Mouse (Mus musculus): ENCODE measurements around the gene Mier1. TPM values are rescaled to one million over a fixed set of nuclear protein-coding genes. Genes with fewer than 3 reads are reported as not detected.
"Not testable (repeated sequence)": the region's sequence is repeated elsewhere in the genome, so short reads cannot be mapped to it uniquely, and the experiment has no call there.

Mier1 gene
- polyA plus RNA-seq, 1 experiment from 2014 or later = 23.6 TPM

DNA sequence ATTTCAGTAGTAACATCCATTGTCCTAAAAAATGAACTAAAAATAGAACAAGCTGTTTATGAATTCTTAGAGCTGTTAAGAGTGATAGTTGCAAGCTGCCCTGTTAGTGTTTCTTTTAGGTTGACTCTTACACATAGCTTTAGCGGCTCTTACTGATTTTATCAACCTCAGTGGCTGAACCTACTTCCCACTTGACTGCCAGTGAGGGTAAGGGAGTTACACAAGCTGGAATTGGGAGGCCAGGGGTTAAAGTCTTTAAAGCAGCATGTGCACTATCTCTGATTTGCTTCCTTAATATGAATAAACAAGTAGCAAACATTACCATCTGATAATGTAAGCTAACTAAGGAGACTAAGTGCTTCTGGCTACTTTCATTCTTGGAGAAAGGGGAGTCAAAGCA is 22.8 kb downstream of the Mier1 start:
- Histone ChIP-seq H3K27ac (ENCODE audit: low read length) (no peak overlapping the region), H3K36me3 (ENCODE audit: control insufficient read depth, insufficient read depth) (peaks cover 33% of the 10 kb centered on the region), H3K9me3 (replicated peaks; ENCODE audit: control insufficient read depth, low read length) (no peaks in the 10 kb centered on the region), H3K4me1 (ENCODE audit: control insufficient read depth, low read depth, low read length) (no peaks in the 10 kb centered on the region), H3K27me3 (ENCODE audit: control insufficient read depth, insufficient read depth, low read depth, low read length) (no peaks in the 10 kb centered on the region), H3K4me3 (ENCODE audit: low read depth, low read length) (no peak overlapping the region), H3K4me2 (ENCODE audit: low read depth, low read length) (no peak overlapping the region), H3K9ac (ENCODE audit: low read depth, low read length) (no peak overlapping the region)
- ATAC-seq (ENCODE audit: low read depth) = no peak
- WGBS (ENCODE audit: insufficient replicate concordance) = 21% methylated on average over 1 of the region's 1 CpGs

GRCm38 (mm10) chr4:103146339-103146738 is 32.1 kb downstream of the Mier1 start:
- no peak overlapping the region for H3K27ac ChIP-seq (ENCODE audit: low read length)
- no peaks in the 10 kb centered on the region for H3K27me3 ChIP-seq (ENCODE audit: control insufficient read depth, insufficient read depth, low read depth, low read length)
- 44% methylated on average over 5 of the region's 5 CpGs for WGBS (ENCODE audit: insufficient replicate concordance)
- H3K36me3 ChIP-seq (ENCODE audit: control insufficient read depth, insufficient read depth) = peaks cover 69% of the 10 kb centered on the region
- no peak overlapping the region for H3K4me3 ChIP-seq (ENCODE audit: low read depth, low read length)
- H3K4me2 ChIP-seq (ENCODE audit: low read depth, low read length) = no peak overlapping the region
- H3K9ac ChIP-seq (ENCODE audit: low read depth, low read length) = no peak overlapping the region
- no peaks in the 10 kb centered on the region for H3K9me3 ChIP-seq (replicated peaks; ENCODE audit: control insufficient read depth, low read length)
- no peak for ATAC-seq (ENCODE audit: low read depth)
- H3K4me1 ChIP-seq (ENCODE audit: control insufficient read depth, low read depth, low read length) = no peaks in the 10 kb centered on the region

GRCm38 (mm10) chr4:103151946-103152345 is 37.8 kb downstream of the Mier1 start:
- Histone ChIP-seq H3K36me3 (ENCODE audit: control insufficient read depth, insufficient read depth) (peaks cover 78% of the 10 kb centered on the region), H3K9me3 (replicated peaks; ENCODE audit: control insufficient read depth, low read length) (no peaks in the 10 kb centered on the region), H3K27me3 (ENCODE audit: control insufficient read depth, insufficient read depth, low read depth, low read length) (no peaks in the 10 kb centered on the region), H3K4me1 (ENCODE audit: control insufficient read depth, low read depth, low read length) (no peaks in the 10 kb centered on the region), H3K9ac (ENCODE audit: low read depth, low read length) (no peak overlapping the region), H3K4me2 (ENCODE audit: low read depth, low read length) (no peak overlapping the region), H3K27ac (ENCODE audit: low read length) (no peak overlapping the region), H3K4me3 (ENCODE audit: low read depth, low read length) (no peak overlapping the region)
- WGBS (ENCODE audit: insufficient replicate concordance) = 84% methylated on average over 5 of the region's 5 CpGs
- no peak for ATAC-seq (ENCODE audit: low read depth)

GRCm38 (mm10) chr4:103158781-103159180 is 44.6 kb downstream of the Mier1 start:
- no peaks in the 10 kb centered on the region for H3K4me1 ChIP-seq (ENCODE audit: control insufficient read depth, low read depth, low read length)
- H3K4me3 ChIP-seq (ENCODE audit: low read depth, low read length) = no peak overlapping the region
- H3K4me2 ChIP-seq (ENCODE audit: low read depth, low read length) = no peak overlapping the region
- no peak for ATAC-seq (ENCODE audit: low read depth)
- H3K27me3 ChIP-seq (ENCODE audit: control insufficient read depth, insufficient read depth, low read depth, low read length) = no peaks in the 10 kb centered on the region
- H3K27ac ChIP-seq (ENCODE audit: low read length) = no peak overlapping the region
- H3K9me3 ChIP-seq (replicated peaks; ENCODE audit: control insufficient read depth, low read length) = no peaks in the 10 kb centered on the region
- H3K36me3 ChIP-seq (ENCODE audit: control insufficient read depth, insufficient read depth) = peaks cover 71% of the 10 kb centered on the region
- no peak overlapping the region for H3K9ac ChIP-seq (ENCODE audit: low read depth, low read length)
- 90% methylated on average over 4 of the region's 4 CpGs for WGBS (ENCODE audit: insufficient replicate concordance)

GRCm38 (mm10) chr4:103166198-103166597 is 52.0 kb downstream of the Mier1 start:
- not testable (repeated sequence) for H3K4me2 ChIP-seq (ENCODE audit: low read depth, low read length); ATAC-seq (ENCODE audit: low read depth); H3K27me3 ChIP-seq (ENCODE audit: control insufficient read depth, insufficient read depth, low read depth, low read length); H3K4me3 ChIP-seq (ENCODE audit: low read depth, low read length); H3K9ac ChIP-seq (ENCODE audit: low read depth, low read length); H3K9me3 ChIP-seq (replicated peaks; ENCODE audit: control insufficient read depth, low read length); H3K27ac ChIP-seq (ENCODE audit: low read length); H3K4me1 ChIP-seq (ENCODE audit: control insufficient read depth, low read depth, low read length)
- 73% methylated on average over 1 of the region's 1 CpGs for WGBS (ENCODE audit: insufficient replicate concordance)
- H3K36me3 ChIP-seq (ENCODE audit: control insufficient read depth, insufficient read depth) = peaks cover 28% of the 10 kb centered on the region

DNA sequence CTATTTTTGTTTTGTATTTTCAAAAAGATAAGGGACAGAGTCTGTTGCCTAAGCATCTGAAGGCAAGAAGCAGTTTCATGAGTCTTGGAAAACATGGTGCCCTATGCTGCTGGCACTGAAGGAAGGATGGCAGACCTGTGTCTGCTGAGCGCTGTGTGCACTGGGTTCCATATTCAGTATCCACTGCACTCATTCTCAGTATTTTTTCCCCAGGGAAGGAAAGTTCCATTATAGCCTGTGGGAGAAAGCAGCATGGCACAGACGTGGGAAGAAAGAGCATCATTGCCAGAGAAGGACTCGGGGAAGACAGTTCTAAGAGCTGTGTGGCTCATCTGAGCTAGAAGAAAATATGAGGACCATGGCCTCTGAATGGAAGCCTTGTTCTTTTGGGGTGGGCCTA is 57.1 kb downstream of the Mier1 start:
- 76% methylated on average over 3 of the region's 3 CpGs for WGBS (ENCODE audit: insufficient replicate concordance)

DNA sequence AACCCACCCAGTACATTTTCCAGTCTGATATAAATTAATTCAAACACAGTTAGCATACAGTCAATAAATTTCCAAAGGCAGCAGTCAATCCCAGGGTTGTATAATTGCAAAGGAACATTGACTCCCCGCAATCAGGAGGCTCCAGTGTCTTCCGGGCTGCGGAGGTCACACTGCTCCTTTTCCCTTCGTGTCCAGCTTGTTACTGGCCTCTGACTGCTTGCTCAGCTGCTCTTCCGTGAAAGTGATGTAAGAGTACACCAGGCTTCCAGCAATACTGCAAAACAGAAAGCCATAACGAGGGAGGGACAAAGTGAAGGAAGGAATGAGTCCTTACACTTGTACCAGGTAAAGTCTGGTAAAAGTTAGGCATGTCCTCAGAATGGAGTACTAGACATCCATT is 59.3 kb downstream of the Mier1 start:
- Histone ChIP-seq H3K4me2 (ENCODE audit: low read depth, low read length) (no peak overlapping the region), H3K4me1 (ENCODE audit: control insufficient read depth, low read depth, low read length) (no peaks in the 10 kb centered on the region), H3K9me3 (replicated peaks; ENCODE audit: control insufficient read depth, low read length) (no peaks in the 10 kb centered on the region), H3K36me3 (ENCODE audit: control insufficient read depth, insufficient read depth) (no peaks in the 10 kb centered on the region; the same call in none of the 2 replicates), H3K4me3 (ENCODE audit: low read depth, low read length) (no peak overlapping the region), H3K27me3 (ENCODE audit: control insufficient read depth, insufficient read depth, low read depth, low read length) (no peaks in the 10 kb centered on the region), H3K27ac (ENCODE audit: low read length) (no peak overlapping the region), H3K9ac (ENCODE audit: low read depth, low read length) (no peak overlapping the region)
- 78% methylated on average over 6 of the region's 6 CpGs for WGBS (ENCODE audit: insufficient replicate concordance)
- ATAC-seq (ENCODE audit: low read depth) = no peak

More for the DNA sequence above, 57.1 kb downstream of the Mier1 start:
- no peaks in the 10 kb centered on the region for H3K4me1 ChIP-seq (ENCODE audit: control insufficient read depth, low read depth, low read length)
- H3K4me3 ChIP-seq (ENCODE audit: low read depth, low read length) = no peak overlapping the region
- no peak overlapping the region for H3K4me2 ChIP-seq (ENCODE audit: low read depth, low read length)
- H3K9me3 ChIP-seq (replicated peaks; ENCODE audit: control insufficient read depth, low read length) = no peaks in the 10 kb centered on the region
- H3K27ac ChIP-seq (ENCODE audit: low read length) = no peak overlapping the region
- H3K36me3 ChIP-seq (ENCODE audit: control insufficient read depth, insufficient read depth) = no peaks in the 10 kb centered on the region; the same call in 1 of the 2 replicates
- no peak overlapping the region for H3K9ac ChIP-seq (ENCODE audit: low read depth, low read length)
- no peak for ATAC-seq (ENCODE audit: low read depth)
- H3K27me3 ChIP-seq (ENCODE audit: control insufficient read depth, insufficient read depth, low read depth, low read length) = no peaks in the 10 kb centered on the region

DNA sequence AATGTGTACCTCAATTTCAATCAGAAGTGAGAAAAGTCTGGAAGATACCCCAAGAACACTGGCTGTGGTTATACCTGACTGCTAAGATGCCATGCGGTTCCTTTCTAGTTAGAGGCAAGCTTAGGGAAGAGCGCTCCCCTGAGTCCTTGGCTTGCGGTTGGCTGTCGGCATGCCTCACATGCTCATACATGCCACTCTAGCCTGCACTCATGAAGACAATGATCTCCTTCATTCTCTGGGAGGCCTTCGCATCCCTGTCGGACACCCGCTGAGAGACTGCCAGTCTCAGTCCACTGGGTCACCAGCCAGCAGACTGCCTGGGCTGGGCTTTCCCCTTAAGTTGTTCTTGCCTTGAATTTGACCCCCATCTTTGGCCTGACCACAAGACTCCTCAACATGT is 59.8 kb downstream of the Mier1 start:
- Histone ChIP-seq H3K9me3 (replicated peaks; ENCODE audit: control insufficient read depth, low read length) (no peaks in the 10 kb centered on the region), H3K4me2 (ENCODE audit: low read depth, low read length) (no peak overlapping the region), H3K27ac (ENCODE audit: low read length) (no peak overlapping the region), H3K27me3 (ENCODE audit: control insufficient read depth, insufficient read depth, low read depth, low read length) (no peaks in the 10 kb centered on the region), H3K4me3 (ENCODE audit: low read depth, low read length) (no peak overlapping the region), H3K36me3 (ENCODE audit: control insufficient read depth, insufficient read depth) (no peaks in the 10 kb centered on the region; the same call in none of the 2 replicates), H3K4me1 (ENCODE audit: control insufficient read depth, low read depth, low read length) (no peaks in the 10 kb centered on the region), H3K9ac (ENCODE audit: low read depth, low read length) (no peak overlapping the region)
- 93% methylated on average over 7 of the region's 7 CpGs for WGBS (ENCODE audit: insufficient replicate concordance)
- no peak for ATAC-seq (ENCODE audit: low read depth)

DNA sequence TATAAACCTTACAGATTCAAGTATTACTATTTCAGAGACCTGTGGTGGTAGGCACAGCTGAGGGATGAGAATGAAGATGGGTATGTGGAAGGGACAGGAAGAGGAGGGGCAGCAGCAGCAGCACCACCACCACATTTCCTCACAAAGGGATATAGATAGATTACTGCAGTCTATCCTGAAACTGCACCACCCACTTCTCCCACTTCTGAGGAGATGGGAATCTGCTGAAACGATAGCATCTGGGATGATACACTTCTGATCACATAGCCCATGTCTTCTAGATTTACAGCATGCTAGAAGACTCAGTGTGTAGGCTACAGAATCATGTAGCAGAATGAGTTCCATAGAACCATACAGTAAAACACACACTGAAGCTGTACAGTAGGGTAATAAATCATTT is 63.5 kb downstream of the Mier1 start:
- H3K27ac ChIP-seq (ENCODE audit: low read length) = no peak overlapping the region
- no peak overlapping the region for H3K4me2 ChIP-seq (ENCODE audit: low read depth, low read length)
- H3K4me1 ChIP-seq (ENCODE audit: control insufficient read depth, low read depth, low read length) = no peaks in the 10 kb centered on the region
- WGBS (ENCODE audit: insufficient replicate concordance) = 75% methylated on average over 1 of the region's 1 CpGs
- no peaks in the 10 kb centered on the region; the same call in 1 of the 2 replicates for H3K36me3 ChIP-seq (ENCODE audit: control insufficient read depth, insufficient read depth)
- no peak for ATAC-seq (ENCODE audit: low read depth)
- no peak overlapping the region for H3K4me3 ChIP-seq (ENCODE audit: low read depth, low read length)
- H3K27me3 ChIP-seq (ENCODE audit: control insufficient read depth, insufficient read depth, low read depth, low read length) = no peaks in the 10 kb centered on the region
- H3K9me3 ChIP-seq (replicated peaks; ENCODE audit: control insufficient read depth, low read length) = no peaks in the 10 kb centered on the region
- no peak overlapping the region for H3K9ac ChIP-seq (ENCODE audit: low read depth, low read length)
